Mouse (Mus musculus) testis, adult 10 weeks (tissue): Measurements from ENCODE around the gene Srrm4. TPM values are rescaled to one million over a fixed set of nuclear protein-coding genes. Genes with fewer than 3 reads are reported as not detected.

Experiments
- polyA plus RNA-seq: library from polyadenylated mRNA; stranded (reverse); fragments of 350-450 nt; fragmentation: Illumina TruSeq; extraction: RNeasy Lipid Tissue Mini Kit (QIAGEN cat#74804); gene quantifications from one replicate; pipeline ENCODE4 v1.2.3, GENCODE M21; 2014; ENCODE audit warnings: low read depth, low replicate concordance

The Srrm4 gene
- 0.22 TPM for polyA plus RNA-seq

GRCm38 (mm10) chr5:116591346-116592048 lies at the start of gene Srrm4:
Srrm4 (minus strand) TSS chr5:116591817.

GRCm38 (mm10) chr5:116422699-116423201 lies 168.9 kb downstream of the Srrm4 start, which contains the start of gene Hspb8:
Hspb8 (minus strand) TSS chr5:116422864.

Other genes with a start within 250 kb of the Srrm4 start
- gene Hspb8, start 169.0 kb downstream of the Srrm4 start, polyA plus RNA-seq, result 0.59 TPM